17 mouse cellular contexts compared by ENCODE assay signal in the genomic region with DNA sequence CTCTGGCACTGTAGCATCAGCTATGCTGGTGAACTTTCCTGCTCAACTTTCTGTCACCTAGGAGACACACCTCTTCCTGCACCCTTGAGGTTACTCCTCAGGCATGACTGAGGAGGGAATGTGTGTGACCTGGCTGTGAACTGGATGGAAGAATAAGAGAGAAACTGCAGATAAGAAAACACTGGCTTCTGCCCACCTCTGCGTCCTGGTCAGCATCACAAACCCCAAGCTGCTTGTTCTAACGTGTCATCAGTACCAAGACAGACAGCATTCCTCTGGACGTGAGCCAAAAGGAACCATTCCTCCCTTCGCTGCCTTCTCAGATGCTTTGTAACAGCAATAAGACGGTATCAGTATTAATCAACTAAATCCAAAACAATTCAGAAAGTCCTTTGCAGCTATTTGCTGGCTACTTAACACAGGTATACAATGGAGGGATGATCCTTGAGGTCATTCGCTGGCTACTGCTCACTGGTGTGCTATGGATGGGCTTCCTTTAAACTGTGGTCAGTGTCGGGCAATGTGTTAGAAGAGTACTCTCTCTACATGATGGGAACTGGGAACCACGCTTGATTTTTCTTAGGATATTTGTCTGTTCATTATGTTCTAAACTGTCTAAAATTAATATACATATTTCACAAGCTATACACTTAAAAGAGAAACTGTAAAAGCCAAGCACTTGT.
DNase-seq lines count a peak whose midpoint lies in the region; ATAC-seq and TF ChIP-seq lines count a peak whose summit lies in the region.
"Had no signal": no experiment of that assay in that cellular context is flagged by ENCODE, and none has a peak within 500 bp of the region (broad histone marks: within the 10 kb centered on the region; RNA-seq: fewer than 3 reads in every experiment).

No protein-coding gene starts in this region.

- no peak overlapping the region for H3K9ac ChIP-seq in heart, postnatal 0 days (replicated peaks; ENCODE audit: low read depth, low read length)
- H3K9ac ChIP-seq in stomach, embryonic 14.5 days (replicated peaks; ENCODE audit: low read depth, low read length), result no peak overlapping the region
- no peak overlapping the region for H3K9ac ChIP-seq in stomach, postnatal 0 days (ENCODE audit: low read length)
- no peak overlapping the region for H3K9ac ChIP-seq in stomach, embryonic 16.5 days (ENCODE audit: low read length)
- H3K9ac ChIP-seq in midbrain, embryonic 14.5 days (replicated peaks; ENCODE audit: low read length), result no peak overlapping the region
- H3K9ac ChIP-seq: hindbrain, embryonic 15.5 days; limb, embryonic 13.5 days; liver, postnatal 0 days had no signal

- H3K4me1 ChIP-seq in heart, postnatal 0 days (ENCODE audit: control insufficient read depth, insufficient read depth), result 0 out of 2 replicates have a peak, but pooled peaks cover 4% of the 10 kb centered on the region
- no peaks in the 10 kb centered on the region for H3K4me1 ChIP-seq in stomach, embryonic 14.5 days (ENCODE audit: control insufficient read depth, insufficient read depth, low read length)
- no peaks in the 10 kb centered on the region for H3K4me1 ChIP-seq in stomach, postnatal 0 days (replicated peaks; ENCODE audit: control insufficient read depth, insufficient read depth)
- peaks cover 4% of the 10 kb centered on the region; the same call in 1 of the 2 replicates for H3K4me1 ChIP-seq in stomach, embryonic 16.5 days (ENCODE audit: control insufficient read depth, insufficient read depth, low read length)
- H3K4me1 ChIP-seq in midbrain, embryonic 14.5 days (ENCODE audit: control insufficient read depth, insufficient read depth, low read length), result no peaks in the 10 kb centered on the region
- H3K4me1 ChIP-seq: hindbrain, embryonic 15.5 days; limb, embryonic 13.5 days; megakaryocyte, embryonic 14.5 days had no signal

- H3K9me3 ChIP-seq in heart, postnatal 0 days (replicated peaks; ENCODE audit: control insufficient read depth, low read length), result no peaks in the 10 kb centered on the region
- no peaks in the 10 kb centered on the region for H3K9me3 ChIP-seq in stomach, embryonic 14.5 days (ENCODE audit: control insufficient read depth, low read depth, low read length)
- H3K9me3 ChIP-seq in stomach, postnatal 0 days (ENCODE audit: control insufficient read depth, low read length), result no peaks in the 10 kb centered on the region
- H3K9me3 ChIP-seq in stomach, embryonic 16.5 days (replicated peaks; ENCODE audit: control insufficient read depth, low read length), result no peaks in the 10 kb centered on the region
- H3K9me3 ChIP-seq in midbrain, embryonic 14.5 days (ENCODE audit: control insufficient read depth, low read length), result no peaks in the 10 kb centered on the region
- H3K9me3 ChIP-seq: hindbrain, embryonic 15.5 days; limb, embryonic 13.5 days had no signal

- DNase-seq in heart, postnatal 0 days (ENCODE audit: low spot score), result no peak
- DNase-seq in heart, adult 9 months (ENCODE audit: low spot score in 2 of 2), result no peak
- no peak for DNase-seq in stomach, postnatal 0 days (ENCODE audit: low spot score)
- DNase-seq in fat pad, adult 2 months (ENCODE audit: extremely low read depth, low read depth, low spot score), result peak; percentile 56
- DNase-seq in midbrain, embryonic 14.5 days, result no peak
- no peak for DNase-seq in adrenal gland, adult 18-20 months (ENCODE audit: low spot score in 2 of 2)
- DNase-seq: adrenal gland, adult 2 months; cerebellum, adult 18-20 months; gastrocnemius, postnatal 36 days; liver, postnatal 0 days; thymus, adult 18-20 months had no signal

- no peak for TF ChIP-seq CTCF in heart, postnatal 0 days (IDR thresholded peaks at IDR 0.05; ENCODE audit: low read depth)
- TF ChIP-seq CTCF in stomach, postnatal 0 days (IDR thresholded peaks at IDR 0.05; ENCODE audit: low read depth), result no peak

- TF ChIP-seq EP300 in heart, postnatal 0 days (IDR thresholded peaks at IDR 0.05; ENCODE audit: low read depth), result no peak
- no peak for TF ChIP-seq EP300 in stomach, postnatal 0 days (optimal IDR thresholded peaks at IDR 0.05)

- ATAC-seq in heart, postnatal 0 days (ENCODE audit: insufficient read depth, low read depth), result peak; percentile 39; the same call in 1 of the 2 replicates
- ATAC-seq in stomach, embryonic 14.5 days (ENCODE audit: insufficient number of reproducible peaks, insufficient read depth, low FRiP score, low read depth), result peak; percentile 63
- ATAC-seq in stomach, postnatal 0 days (ENCODE audit: low FRiP score, low TSS enrichment), result no peak
- peak; percentile 50; the same call in 1 of the 2 replicates for ATAC-seq in stomach, embryonic 16.5 days (ENCODE audit: insufficient read depth, low FRiP score)
- ATAC-seq in midbrain, embryonic 14.5 days (ENCODE audit: low FRiP score, low TSS enrichment), result no peak
- ATAC-seq: liver, postnatal 0 days had no signal

- no peak overlapping the region for H3K27ac ChIP-seq in heart, postnatal 0 days (ENCODE audit: low read depth)
- no peak overlapping the region for H3K27ac ChIP-seq in stomach, embryonic 14.5 days (ENCODE audit: low read length)
- no peak overlapping the region for H3K27ac ChIP-seq in stomach, postnatal 0 days (replicated peaks)
- H3K27ac ChIP-seq in stomach, embryonic 16.5 days (ENCODE audit: low read length), result peak overlapping the region; percentile 36; the same call in 1 of the 2 replicates
- H3K27ac ChIP-seq in midbrain, embryonic 14.5 days (replicated peaks; ENCODE audit: low read depth, low read length), result no peak overlapping the region
- H3K27ac ChIP-seq: hindbrain, embryonic 15.5 days; limb, embryonic 13.5 days had no signal

- H3K4me3 ChIP-seq in heart, postnatal 0 days (ENCODE audit: low read depth, low read length), result no peak overlapping the region
- H3K4me3 ChIP-seq in stomach, embryonic 14.5 days (ENCODE audit: low read depth, low read length), result no peak overlapping the region
- no peak overlapping the region for H3K4me3 ChIP-seq in stomach, postnatal 0 days (ENCODE audit: low read depth, low read length)
- H3K4me3 ChIP-seq in stomach, embryonic 16.5 days (replicated peaks; ENCODE audit: low read length), result no peak overlapping the region
- H3K4me3 ChIP-seq in midbrain, embryonic 14.5 days (replicated peaks; ENCODE audit: low read depth, low read length), result no peak overlapping the region
- H3K4me3 ChIP-seq: erythroblast, embryonic 14.5 days; hindbrain, embryonic 15.5 days; limb, embryonic 13.5 days; megakaryocyte, embryonic 14.5 days had no signal

- peak overlapping the region; percentile 20 for H3K4me2 ChIP-seq in heart, postnatal 0 days (ENCODE audit: low read depth, low read length)
- no peak overlapping the region for H3K4me2 ChIP-seq in stomach, embryonic 14.5 days (replicated peaks; ENCODE audit: low read depth, low read length)
- H3K4me2 ChIP-seq in stomach, postnatal 0 days (replicated peaks; ENCODE audit: low read depth), result no peak overlapping the region
- H3K4me2 ChIP-seq in stomach, embryonic 16.5 days (ENCODE audit: low read depth, low read length), result no peak overlapping the region
- no peak overlapping the region for H3K4me2 ChIP-seq in midbrain, embryonic 14.5 days (ENCODE audit: low read length)
- H3K4me2 ChIP-seq: hindbrain, embryonic 15.5 days; limb, embryonic 13.5 days had no signal

- H3K27me3 ChIP-seq in heart, postnatal 0 days (ENCODE audit: control insufficient read depth, insufficient read depth, low read length), result no peaks in the 10 kb centered on the region
- H3K27me3 ChIP-seq in stomach, embryonic 14.5 days (ENCODE audit: control insufficient read depth, insufficient read depth, low read length), result no peaks in the 10 kb centered on the region
- no peaks in the 10 kb centered on the region for H3K27me3 ChIP-seq in stomach, postnatal 0 days (ENCODE audit: control insufficient read depth, insufficient read depth, low read length)
- H3K27me3 ChIP-seq in stomach, embryonic 16.5 days (ENCODE audit: control insufficient read depth, insufficient read depth, low read length), result no peaks in the 10 kb centered on the region
- no peaks in the 10 kb centered on the region for H3K27me3 ChIP-seq in midbrain, embryonic 14.5 days (ENCODE audit: control insufficient read depth, insufficient read depth, low read length)
- H3K27me3 ChIP-seq: hindbrain, embryonic 15.5 days; limb, embryonic 13.5 days; megakaryocyte, embryonic 14.5 days had no signal

- WGBS in heart, postnatal 0 days, result 25% methylated on average over 8 of the region's 8 CpGs
- 35% methylated on average over 8 of the region's 8 CpGs for WGBS in stomach, embryonic 14.5 days
- 28% methylated on average over 8 of the region's 8 CpGs for WGBS in stomach, postnatal 0 days
- WGBS in stomach, embryonic 16.5 days, result 36% methylated on average over 8 of the region's 8 CpGs
- WGBS in midbrain, embryonic 14.5 days, result 77% methylated on average over 8 of the region's 8 CpGs

- H3K36me3 ChIP-seq in heart, postnatal 0 days (replicated peaks; ENCODE audit: control insufficient read depth, insufficient read depth, low read length), result no peaks in the 10 kb centered on the region
- H3K36me3 ChIP-seq in stomach, embryonic 14.5 days (ENCODE audit: control insufficient read depth, insufficient read depth, low read length), result no peaks in the 10 kb centered on the region
- H3K36me3 ChIP-seq in stomach, postnatal 0 days (ENCODE audit: control insufficient read depth, insufficient read depth, low read length), result no peaks in the 10 kb centered on the region
- no peaks in the 10 kb centered on the region for H3K36me3 ChIP-seq in stomach, embryonic 16.5 days (ENCODE audit: control insufficient read depth, insufficient read depth, low read length)
- no peaks in the 10 kb centered on the region for H3K36me3 ChIP-seq in midbrain, embryonic 14.5 days (ENCODE audit: control insufficient read depth, insufficient read depth, low read length)
- H3K36me3 ChIP-seq: hindbrain, embryonic 15.5 days; limb, embryonic 13.5 days had no signal

Comparison
In these comparisons a context has a peak if more than half of its experiments do, and no peak if none do; other contexts are left out.
1. ATAC-seq: peak in heart, postnatal 0 days (single experiment), stomach, embryonic 14.5 days (single experiment) and stomach, embryonic 16.5 days (single experiment); none in stomach, postnatal 0 days (single experiment) and midbrain, embryonic 14.5 days (single experiment).